Mouse (Mus musculus) lung, postnatal 14 days (tissue): Measurements from ENCODE around the gene Krtap15.

Experiments used
- DNase-seq: peaks from one replicate; pipeline ENCODE4 v3.0.0; 2021

The Krtap15 gene

DNA sequence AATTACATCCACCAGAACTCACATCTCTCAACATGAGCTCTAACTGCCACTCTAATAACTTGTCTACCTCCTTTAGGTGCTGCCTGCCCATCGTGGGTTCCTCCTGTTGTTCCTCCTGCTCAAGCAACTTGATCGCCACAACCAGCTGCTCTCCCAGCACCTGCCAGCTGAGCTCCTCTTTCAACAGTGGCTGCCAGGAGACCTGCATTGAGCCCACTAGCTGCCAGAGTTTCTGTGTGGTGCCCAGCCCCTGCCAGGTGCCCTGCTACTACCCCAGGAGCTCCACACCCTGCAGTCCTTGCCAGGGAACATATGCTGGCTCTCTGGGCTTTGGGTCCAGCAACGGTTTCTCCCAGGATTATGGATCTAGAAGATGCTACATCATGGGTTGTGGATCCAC, at the start of gene Krtap15:
Krtap15 (plus strand) TSS at position 150 of the 400 bp plus-strand sequence.
- DNase-seq, result no peak

DNA sequence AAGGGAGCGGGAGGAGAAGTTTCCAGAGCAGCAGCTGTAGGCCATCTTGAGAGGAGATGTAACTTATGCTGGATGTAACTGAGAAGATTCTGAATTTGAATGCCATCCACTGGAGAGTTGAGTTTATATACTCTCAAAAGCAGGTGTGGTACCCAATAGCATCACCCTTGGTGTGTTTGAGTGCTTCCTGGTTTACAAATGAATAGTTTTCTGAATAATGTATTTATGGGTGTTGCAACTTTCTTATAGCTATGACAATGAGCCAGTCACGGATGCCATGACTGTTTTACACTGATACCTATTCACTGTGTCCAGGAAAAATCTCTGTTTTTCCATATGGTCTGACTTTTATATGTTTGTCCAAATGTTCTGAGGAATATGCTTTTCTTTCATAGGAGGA, 45.9 kb upstream of the Krtap15 start, which contains the start of gene 2310057N15Rik:
2310057N15Rik (minus strand) TSS at position 101 of the 400 bp plus-strand sequence.
- no peak for DNase-seq

- no peak for DNase-seq
Observed at GRCm38 (mm10) chr16:88777596-88777995, 42.4 kb upstream of the Krtap15 start, which contains the start of gene Gm5965. Gm5965 (plus strand) TSS chr16:88777896.

GRCm38 (mm10) chr16:88786786-88787185, 33.2 kb upstream of the Krtap15 start:
- no peak for DNase-seq

DNA sequence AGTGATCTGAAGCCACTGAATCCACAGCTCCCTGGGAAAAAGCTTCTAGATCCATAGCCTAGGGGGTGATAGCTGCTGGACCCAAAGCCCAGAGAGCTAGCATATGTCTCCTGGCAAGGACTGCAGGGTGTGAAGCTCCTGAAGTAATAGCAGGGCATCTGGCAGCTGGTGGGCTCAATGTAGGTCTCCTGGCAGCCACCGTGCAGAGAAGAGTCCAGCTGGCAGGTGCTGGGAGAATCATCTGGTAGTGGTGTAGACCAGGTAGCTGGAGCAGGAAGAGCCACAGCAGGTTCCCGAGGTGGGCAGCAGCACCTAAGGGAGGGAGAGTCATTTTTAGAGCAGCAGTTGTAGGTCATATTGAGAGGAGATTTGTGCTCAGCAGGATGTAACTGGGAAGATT, 8.2 kb upstream of the Krtap15 start, which contains the start of gene Gm20741:
Gm20741 (minus strand) TSS at position 394 of the 400 bp plus-strand sequence.
- no peak for DNase-seq

GRCm38 (mm10) chr16:88823736-88824135, 3.7 kb downstream of the Krtap15 start:
- DNase-seq, result no peak

DNA sequence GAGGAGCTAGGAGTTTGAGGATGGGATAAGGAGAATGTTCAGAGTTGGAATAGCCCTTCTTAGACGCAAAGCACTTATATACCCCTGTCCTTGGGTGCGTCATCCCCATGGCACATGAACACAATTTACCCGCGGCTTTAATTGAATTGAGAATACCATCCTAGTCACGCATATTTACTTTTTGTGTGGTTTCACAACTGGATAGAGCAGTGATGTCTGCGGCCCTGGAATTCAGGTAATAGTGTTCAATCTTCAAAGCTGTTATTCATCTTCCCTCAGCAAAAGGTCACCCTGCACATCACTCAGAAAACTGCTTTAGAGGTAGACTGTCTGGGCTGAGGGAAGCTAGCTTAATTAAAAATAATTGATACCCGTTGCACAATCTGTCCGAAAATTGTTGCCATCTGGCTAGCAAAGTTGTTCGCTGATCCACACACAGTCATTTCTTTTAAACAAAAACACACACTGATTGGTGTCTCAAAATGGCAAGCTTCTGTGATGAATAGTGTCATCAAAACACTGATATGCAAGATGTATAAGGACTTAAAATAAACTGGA, 6.2 kb downstream of the Krtap15 start, which contains the start of gene Krtap14:
Krtap14 (minus strand) TSS at position 51 of the 558 bp plus-strand sequence.
- no peak for DNase-seq

GRCm38 (mm10) chr16:88826978-88827377, 7.0 kb downstream of the Krtap15 start:
- no peak for DNase-seq

DNA sequence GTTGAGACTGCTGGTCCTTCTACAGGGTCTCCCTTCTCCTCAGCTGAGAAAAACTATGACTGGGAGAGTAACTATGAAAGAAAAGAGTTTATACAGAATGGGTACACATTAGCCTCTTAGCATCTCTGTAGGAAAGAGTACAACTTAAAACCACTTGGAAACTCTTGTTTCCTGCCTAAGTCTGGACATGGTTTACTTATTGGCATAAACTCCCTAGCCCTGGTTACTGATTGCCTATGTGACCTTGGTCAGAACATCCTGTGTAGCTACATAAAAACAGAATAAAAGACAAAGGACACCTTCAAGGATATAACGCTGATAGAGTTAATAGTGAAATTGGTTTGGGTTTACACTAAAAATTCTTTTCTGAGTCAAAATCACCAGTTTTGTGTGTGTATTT, 27.3 kb downstream of the Krtap15 start:
- no peak for DNase-seq

DNA sequence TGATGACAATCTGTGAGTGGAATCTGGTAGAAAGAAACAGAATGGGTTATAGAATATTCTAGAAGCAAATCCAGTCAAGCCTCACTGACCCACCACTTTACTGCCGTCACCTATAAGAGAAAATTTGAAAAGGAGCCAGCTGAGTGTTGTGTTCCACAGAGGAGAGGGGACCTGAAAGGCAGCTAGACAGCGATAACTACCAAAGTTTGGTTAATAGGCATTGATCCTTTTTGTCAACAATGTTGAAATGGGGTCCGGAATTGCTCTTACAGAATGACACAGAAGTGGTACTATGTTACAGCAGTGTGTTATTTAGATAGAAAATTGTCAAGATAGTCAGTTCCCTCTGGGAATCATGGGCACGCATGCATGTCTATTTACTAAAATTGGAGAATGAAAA, 28.5 kb downstream of the Krtap15 start:
- no peak for DNase-seq

GRCm38 (mm10) chr16:88851450-88851849, 31.4 kb downstream of the Krtap15 start:
- DNase-seq, result peak; percentile 1

DNA sequence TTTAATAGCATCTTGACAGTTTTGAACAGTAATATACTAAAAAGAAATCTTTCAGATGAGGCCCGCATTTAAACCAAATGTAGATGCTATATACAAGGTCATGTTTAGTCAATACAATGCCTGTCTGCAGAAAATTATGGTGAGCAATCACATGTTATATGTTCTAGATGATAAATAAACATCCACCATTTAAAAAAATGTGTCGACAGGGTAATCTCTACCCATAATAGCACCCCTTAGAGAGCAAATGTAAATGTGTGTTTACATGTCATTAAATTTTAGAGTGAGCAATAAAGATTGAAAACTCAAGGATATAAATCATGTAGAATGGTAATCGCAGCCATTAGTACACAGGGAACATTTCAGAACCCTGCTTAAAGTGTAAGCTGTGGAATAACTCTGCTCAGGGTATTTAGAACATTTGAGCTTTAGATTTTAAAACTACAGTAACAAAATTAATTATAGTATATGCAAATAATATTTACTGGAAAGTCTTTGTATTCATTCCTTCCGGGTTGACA, 44.9 kb downstream of the Krtap15 start:
- no peak for DNase-seq

DNA sequence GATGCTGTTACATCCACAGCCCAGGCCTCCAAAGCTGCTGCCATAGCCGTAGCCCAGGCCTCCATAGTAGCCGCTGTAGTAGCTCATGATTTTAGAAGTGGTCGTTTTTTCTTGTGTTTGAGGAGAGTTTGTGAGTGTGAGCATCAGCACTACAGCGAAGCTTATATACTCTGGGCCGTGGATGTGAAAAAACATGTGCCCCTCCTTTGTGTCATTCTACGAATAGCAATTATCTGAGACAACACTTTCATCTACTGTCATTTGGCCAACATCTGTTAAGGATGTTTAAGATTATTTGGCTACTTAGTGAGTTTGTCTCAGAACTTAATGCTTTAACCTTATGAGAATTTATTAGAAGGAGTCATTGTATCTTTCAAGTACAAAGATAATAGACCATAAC, 49.3 kb downstream of the Krtap15 start, which contains the start of gene Krtap19-1:
Krtap19-1 (minus strand) TSS at position 101 of the 400 bp plus-strand sequence.
- DNase-seq, result no peak

DNA sequence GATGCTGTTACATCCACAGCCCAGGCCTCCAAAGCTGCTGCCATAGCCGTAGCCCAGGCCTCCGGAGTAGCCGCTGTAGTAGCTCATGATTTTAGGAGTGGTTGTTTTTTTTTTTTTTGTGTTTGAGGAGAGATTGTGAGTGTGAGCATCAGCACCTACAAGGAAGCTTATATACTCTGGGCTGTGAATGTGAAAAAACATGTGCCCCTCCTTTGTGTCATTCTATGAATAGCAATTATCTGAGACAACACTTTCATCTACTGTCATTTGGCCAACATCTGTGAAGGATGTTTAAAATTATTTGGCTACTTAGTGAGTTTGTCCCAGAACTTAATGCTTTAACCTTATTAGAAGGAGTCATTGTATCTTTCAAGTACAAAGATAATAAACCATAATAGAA, 54.2 kb downstream of the Krtap15 start, which contains the start of gene Krtap19-2:
Krtap19-2 (minus strand) TSS at position 101 of the 400 bp plus-strand sequence.
- DNase-seq, result no peak

- no peak for DNase-seq
Observed at GRCm38 (mm10) chr16:88877938-88878337, 57.9 kb downstream of the Krtap15 start, which contains the start of gene Krtap19-3. Krtap19-3 (minus strand) TSS chr16:88878038.
